Mouse (Mus musculus) E14TG2a.4 (cell line): Measurements from ENCODE around the gene Trim28.

Experiments
- H3K27me3 ChIP-seq: 2 replicates; pipeline ENCODE4 v1.6.1; 2014; ENCODE audit warnings: low read length, control low read depth; ENCODE audit not compliant: insufficient read depth
- H3K36me3 ChIP-seq: 2 replicates; pipeline ENCODE4 v1.6.1; 2014; ENCODE audit warnings: low read length, control low read depth; ENCODE audit not compliant: insufficient read depth
- H3K4me1 ChIP-seq: replicated peaks from 2 replicates; pipeline ENCODE4 v1.6.1; 2014; ENCODE audit warnings: low read depth, low read length, control low read depth
- H3K4me3 ChIP-seq: replicated peaks from 2 replicates; pipeline ENCODE4 v1.5.1; 2014; ENCODE audit warnings: mild to moderate bottlenecking, low read length
- H3K9me3 ChIP-seq: 2 replicates; pipeline ENCODE4 v1.6.1; 2014; ENCODE audit warnings: low read length, control low read depth
- CTCF ChIP-seq: conservative IDR thresholded peaks from 2 replicates; pipeline ENCODE4 v1.5.1; 2014; ENCODE audit warnings: low read length
- NANOG ChIP-seq: IDR thresholded peaks from 2 replicates; pipeline ENCODE4 v1.6.1; 2014; ENCODE audit warnings: borderline replicate concordance, low read length, mixed read lengths
- POU5F1 ChIP-seq: IDR thresholded peaks from 2 replicates; pipeline ENCODE4 v1.6.1; 2014; ENCODE audit warnings: low read length, borderline replicate concordance

Gene Trim28

DNA sequence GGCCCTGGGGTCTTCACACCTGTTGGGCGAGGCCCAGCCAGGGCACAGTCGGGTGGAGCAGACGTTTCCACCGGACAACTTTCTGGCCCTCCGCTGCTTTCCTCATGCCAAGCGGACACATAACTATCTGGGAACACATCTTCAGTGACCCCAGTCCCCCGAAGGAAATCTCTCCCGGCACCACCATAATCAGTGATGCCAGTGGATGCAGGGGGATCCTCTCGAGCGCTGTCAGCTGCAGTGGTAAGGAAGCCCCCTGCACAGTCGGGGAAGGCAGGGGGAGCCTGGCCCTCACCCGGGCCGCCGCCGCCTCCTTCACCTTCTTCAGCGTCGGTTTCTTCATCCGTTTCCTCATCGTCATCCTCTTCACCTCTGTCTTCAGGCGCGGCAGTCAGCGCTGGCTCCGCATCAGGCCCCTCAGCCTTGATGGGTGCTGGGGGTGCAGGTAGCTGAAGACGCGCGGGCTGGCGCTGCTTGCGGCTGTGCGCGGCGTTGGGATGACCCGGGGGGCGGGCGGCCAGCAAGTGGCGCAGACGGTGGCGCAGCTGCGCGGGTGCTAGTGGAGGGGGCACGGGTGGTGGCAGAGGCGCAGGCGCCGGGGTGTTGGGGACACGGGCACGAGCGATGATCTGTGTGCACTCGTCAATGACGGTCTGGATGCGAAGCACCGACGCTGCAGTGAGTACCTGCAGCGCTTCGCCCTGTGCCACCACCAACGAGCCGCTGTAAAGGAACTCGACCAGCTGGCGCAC, 8.6 kb downstream of the Trim28 start:
- Histone ChIP-seq H3K27me3 (no peaks in the 10 kb centered on the region), H3K9me3 (no peaks in the 10 kb centered on the region), H3K36me3 (peaks cover 30% of the 10 kb centered on the region), H3K4me1 (peaks cover 63% of the 10 kb centered on the region), H3K4me3 (peak overlapping the region; percentile 85)
- TF ChIP-seq POU5F1 (no peak), NANOG (no peak), CTCF (no peak)

DNA sequence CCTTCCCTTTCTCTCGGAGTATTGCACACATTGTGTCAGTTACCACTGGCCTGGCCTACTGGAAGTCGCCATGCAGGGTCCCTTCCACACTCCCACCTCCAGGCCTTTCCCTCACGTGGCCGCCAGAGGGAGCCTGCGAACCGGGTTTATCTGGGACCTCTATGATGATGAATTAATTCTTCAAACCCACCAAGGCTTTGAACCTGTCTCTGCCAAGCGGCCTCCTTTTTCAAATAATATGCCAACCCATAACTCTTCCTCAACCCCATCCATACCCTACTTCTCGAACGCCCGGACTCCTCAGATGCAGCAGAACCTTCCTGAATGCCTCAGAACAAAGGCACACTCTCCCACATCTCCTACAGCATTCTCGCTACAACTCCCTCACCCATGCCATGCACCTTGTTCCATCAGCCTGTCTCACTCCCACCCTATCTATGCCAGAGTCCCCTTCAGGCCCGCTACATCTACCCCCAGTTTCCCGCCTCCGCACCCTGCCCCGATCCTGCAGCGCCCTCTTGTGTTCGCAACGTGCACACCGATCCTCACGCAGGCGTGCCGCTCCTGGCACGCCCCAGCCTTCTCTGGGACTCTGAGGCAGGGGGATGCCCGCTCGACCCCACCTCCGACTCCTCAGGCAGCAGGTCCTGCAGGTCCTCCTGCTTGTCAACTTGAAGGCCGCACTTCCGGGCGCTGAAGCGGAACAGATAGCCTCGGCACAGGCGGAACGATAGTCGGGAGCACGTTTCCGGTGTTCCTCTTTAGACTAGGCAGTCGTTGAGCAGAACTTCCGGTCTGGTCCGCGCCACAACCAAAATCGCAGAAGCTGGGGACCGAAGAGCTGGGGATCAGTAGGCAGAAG, 10.5 kb downstream of the Trim28 start:
- H3K4me1 ChIP-seq = peaks cover 73% of the 10 kb centered on the region
- no peaks in the 10 kb centered on the region for H3K9me3 ChIP-seq
- H3K36me3 ChIP-seq = peaks cover 23% of the 10 kb centered on the region
- TF ChIP-seq CTCF = peak; percentile 93
- TF ChIP-seq NANOG = no peak
- no peaks in the 10 kb centered on the region for H3K27me3 ChIP-seq
- H3K4me3 ChIP-seq = peak overlapping the region; percentile 85

DNA sequence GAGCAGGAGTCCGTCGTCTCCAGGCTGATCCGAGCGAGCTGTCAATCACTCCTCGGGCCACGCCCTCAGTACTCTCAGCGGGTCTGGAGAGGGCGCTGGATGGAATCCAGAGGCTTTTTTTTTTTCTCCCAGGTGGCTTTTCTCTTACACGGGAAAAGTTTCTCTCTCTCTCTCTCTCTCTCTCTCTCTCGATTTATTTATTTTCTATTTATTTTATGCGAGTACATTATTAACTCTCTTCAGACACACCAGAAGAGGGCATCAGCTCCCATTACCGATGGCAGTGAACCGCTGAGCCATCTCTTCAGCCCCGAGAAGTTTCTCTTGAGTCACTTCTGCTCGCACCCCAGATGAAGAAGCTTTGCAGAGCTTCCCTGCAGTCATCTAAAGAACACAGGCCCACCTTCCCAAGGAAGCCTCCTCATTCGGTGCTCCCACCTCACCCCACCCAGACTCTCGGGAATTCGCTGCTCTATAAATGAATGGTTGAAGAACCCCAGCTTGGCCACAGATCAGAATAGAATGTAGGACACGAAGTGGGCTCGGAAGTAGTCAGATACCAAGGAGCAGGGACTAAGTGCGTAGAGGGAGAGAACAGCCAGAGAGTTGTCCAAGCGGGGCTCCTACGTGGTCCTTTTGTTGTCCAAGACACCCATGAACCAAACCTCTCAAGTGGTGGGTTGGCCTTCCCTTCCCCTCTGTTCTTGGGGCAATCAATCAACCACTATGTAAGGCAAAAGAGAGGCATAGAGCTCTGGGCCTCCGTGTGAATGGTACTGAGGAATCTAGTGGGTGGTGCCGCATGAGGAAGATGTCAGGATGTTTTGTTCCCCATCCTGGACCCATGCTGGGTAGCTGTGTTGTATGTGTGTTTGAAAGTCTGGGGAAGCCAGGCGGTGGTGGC, 11.3 kb downstream of the Trim28 start, which contains the start of gene Zbtb45:
Gene Zbtb45 (minus strand): TSS at position 30 of the 904 bp plus-strand sequence.
- peaks cover 70% of the 10 kb centered on the region for H3K4me1 ChIP-seq
- H3K9me3 ChIP-seq = no peaks in the 10 kb centered on the region
- H3K27me3 ChIP-seq = no peaks in the 10 kb centered on the region
- peak within 1 kb of the TSS; percentile 85 for H3K4me3 ChIP-seq
- TF ChIP-seq NANOG = no peak
- no peak for TF ChIP-seq POU5F1
- TF ChIP-seq CTCF = no peak
- H3K36me3 ChIP-seq = peaks cover 15% of the 10 kb centered on the region

DNA sequence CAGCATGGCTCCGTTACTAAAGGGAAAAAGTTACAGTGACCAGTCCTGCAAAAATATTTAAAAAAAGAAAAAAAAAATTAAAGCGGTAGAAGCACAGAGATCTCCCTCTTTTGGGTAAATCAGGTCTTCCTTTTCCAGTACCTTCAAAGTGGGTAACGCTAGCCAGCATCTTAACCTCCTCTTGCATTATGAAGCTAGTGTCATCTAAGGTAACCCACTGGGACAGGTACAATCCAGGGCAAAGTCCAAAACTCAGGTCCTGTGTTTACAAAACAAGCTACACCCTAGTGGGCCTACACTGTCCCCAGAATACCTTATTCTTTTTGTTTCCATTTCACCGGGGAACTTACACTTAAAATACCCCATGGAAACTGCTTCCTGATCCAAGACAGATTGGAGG, 14.8 kb downstream of the Trim28 start:
- Histone ChIP-seq H3K4me1 (peaks cover 63% of the 10 kb centered on the region), H3K36me3 (no peaks in the 10 kb centered on the region), H3K4me3 (peak overlapping the region; percentile 50), H3K9me3 (no peaks in the 10 kb centered on the region), H3K27me3 (no peaks in the 10 kb centered on the region)
- no peak for TF ChIP-seq CTCF
- no peak for TF ChIP-seq POU5F1
- TF ChIP-seq NANOG = no peak

DNA sequence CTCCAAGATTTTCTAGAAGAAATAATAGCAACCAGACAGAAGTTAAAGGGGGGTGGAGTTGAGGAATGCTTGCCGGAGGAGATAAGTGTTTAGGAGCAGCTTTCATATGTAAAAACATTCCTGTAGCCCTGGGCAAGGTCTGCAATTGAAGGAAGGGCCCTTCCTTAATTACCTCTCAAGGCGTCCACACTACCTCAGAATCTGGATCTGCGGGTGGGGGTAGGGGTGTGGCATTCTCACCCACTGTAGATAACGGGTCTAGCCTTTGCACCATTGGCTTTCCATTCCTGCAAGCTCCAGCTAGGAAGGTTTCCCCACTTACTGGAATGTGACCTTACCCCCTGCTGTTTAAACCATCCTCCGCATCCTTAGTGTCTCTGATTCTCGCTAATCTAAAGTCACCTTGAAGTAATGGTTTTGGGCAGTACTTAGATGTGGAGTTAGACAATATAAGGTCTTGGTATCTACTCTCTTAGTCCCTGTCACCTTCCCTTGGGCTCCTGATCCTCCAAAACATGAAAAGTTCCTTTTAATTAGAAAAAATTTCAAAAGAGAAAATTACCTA, 15.4 kb downstream of the Trim28 start:
- Histone ChIP-seq H3K9me3 (no peaks in the 10 kb centered on the region), H3K36me3 (no peaks in the 10 kb centered on the region), H3K4me1 (peaks cover 67% of the 10 kb centered on the region), H3K4me3 (peak overlapping the region; percentile 50), H3K27me3 (no peaks in the 10 kb centered on the region)
- TF ChIP-seq NANOG = peak; percentile 92
- no peak for TF ChIP-seq CTCF
- peak; percentile 67 for TF ChIP-seq POU5F1

DNA sequence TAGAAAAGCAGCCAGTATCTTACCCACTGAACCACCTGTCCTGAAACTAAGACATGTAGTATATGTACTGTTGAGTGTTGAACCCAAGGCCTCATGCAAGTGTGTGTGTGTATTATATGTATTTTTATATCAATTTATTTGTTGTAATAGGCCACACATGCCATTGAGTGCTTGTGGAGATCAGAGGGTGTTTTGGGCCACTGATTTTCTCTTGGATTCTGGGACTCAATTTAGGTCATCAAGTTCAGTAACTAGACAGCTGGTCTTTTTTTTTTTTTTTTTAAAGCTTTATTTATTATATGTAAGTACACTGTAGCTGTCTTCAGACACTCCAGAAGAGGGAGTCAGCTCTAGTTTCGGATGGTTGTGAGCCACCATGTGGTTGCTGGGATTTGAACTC, 16.3 kb downstream of the Trim28 start:
- no peaks in the 10 kb centered on the region for H3K36me3 ChIP-seq
- peaks cover 70% of the 10 kb centered on the region for H3K4me1 ChIP-seq
- TF ChIP-seq CTCF = no peak
- no peak for TF ChIP-seq NANOG
- no peak for TF ChIP-seq POU5F1

DNA sequence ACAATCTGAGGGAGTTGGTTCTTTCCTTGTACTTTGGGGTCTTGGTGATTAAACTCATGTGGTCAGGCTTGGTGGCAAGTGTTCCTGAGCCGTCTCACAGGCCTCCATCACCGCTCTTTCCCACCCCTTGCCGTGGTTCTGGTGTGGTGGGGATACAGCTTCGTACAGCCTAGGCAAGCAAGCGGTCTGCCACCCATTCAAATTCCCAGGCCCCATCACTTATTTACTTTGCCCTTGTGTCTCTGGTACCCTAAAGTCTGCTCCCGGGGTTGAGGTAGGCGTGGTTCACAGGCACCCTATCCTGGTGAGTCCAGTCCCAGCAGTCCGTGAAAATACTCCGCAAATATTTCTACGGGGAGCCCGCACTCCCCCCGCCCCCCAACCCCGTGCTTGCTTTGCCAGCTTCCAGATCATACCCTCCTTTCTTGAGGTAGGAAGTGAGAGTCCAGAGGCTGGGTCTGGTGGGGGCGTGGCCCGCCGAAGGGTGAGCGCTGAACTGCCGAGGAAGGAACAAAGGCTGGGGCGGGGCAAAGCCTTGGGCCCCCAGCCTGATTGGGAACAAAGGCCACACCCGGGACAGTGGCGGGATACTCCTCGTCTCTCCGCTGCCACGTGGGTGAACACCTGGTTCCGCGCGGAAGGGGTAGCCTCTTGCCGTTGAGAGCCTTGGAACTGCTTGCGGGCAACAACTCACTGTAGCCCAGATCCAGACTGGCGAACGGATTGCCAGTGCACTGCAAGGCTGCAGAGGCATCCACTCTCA, 24.0 kb downstream of the Trim28 start:
- TF ChIP-seq POU5F1 = no peak
- no peak; the same call in 1 of the 2 replicates for TF ChIP-seq NANOG
- no peak for TF ChIP-seq CTCF
- no peaks in the 10 kb centered on the region for H3K9me3 ChIP-seq
- H3K4me3 ChIP-seq = peak overlapping the region; percentile 100
- H3K27me3 ChIP-seq = no peaks in the 10 kb centered on the region
- H3K4me1 ChIP-seq = peaks cover 52% of the 10 kb centered on the region
- H3K36me3 ChIP-seq = peaks cover 31% of the 10 kb centered on the region

More for the DNA sequence above, 16.3 kb downstream of the Trim28 start:
- H3K4me3 ChIP-seq = no peak overlapping the region
- no peaks in the 10 kb centered on the region for H3K27me3 ChIP-seq
- no peaks in the 10 kb centered on the region for H3K9me3 ChIP-seq
